Mouse (Mus musculus): ENCODE data around the gene Glra3. TPM values are rescaled to one million over a fixed set of nuclear protein-coding genes. Genes with fewer than 3 reads are reported as not detected.

Gene Glra3
- polyA plus RNA-seq, 1 experiment: 0.56 TPM

GRCm38 (mm10) chr8:56129357-56129756 lies 189.1 kb downstream of the Glra3 start:
- peak; percentile 6 for DNase-seq (ENCODE audit: low read depth)
- TF ChIP-seq CTCF (IDR thresholded peaks at IDR 0.05; ENCODE audit: borderline replicate concordance, extremely low read depth, insufficient read depth, insufficient read length) (no peak), POLR2A (IDR thresholded peaks at IDR 0.05; ENCODE audit: borderline replicate concordance, extremely low read depth, insufficient read depth, insufficient read length, poor library complexity, severe bottlenecking) (no peak)

- no peak for TF ChIP-seq CTCF (IDR thresholded peaks at IDR 0.05; ENCODE audit: borderline replicate concordance, extremely low read depth, insufficient read depth, insufficient read length)
- TF ChIP-seq POLR2A (IDR thresholded peaks at IDR 0.05; ENCODE audit: borderline replicate concordance, extremely low read depth, insufficient read depth, insufficient read length, poor library complexity, severe bottlenecking): no peak
Observed at GRCm38 (mm10) chr8:56150697-56151096, 210.4 kb downstream of the Glra3 start.

GRCm38 (mm10) chr8:56151574-56151973 lies 211.3 kb downstream of the Glra3 start:
- peak; percentile 41 for DNase-seq (ENCODE audit: low read depth)
- TF ChIP-seq CTCF (IDR thresholded peaks at IDR 0.05; ENCODE audit: borderline replicate concordance, extremely low read depth, insufficient read depth, insufficient read length) (no peak), POLR2A (IDR thresholded peaks at IDR 0.05; ENCODE audit: borderline replicate concordance, extremely low read depth, insufficient read depth, insufficient read length, poor library complexity, severe bottlenecking) (no peak)

More at GRCm38 (mm10) chr8:56150697-56151096, 210.4 kb downstream of the Glra3 start:
- DNase-seq (ENCODE audit: low read depth): no peak

GRCm38 (mm10) chr8:56158966-56159365 lies 218.7 kb downstream of the Glra3 start:
- TF ChIP-seq CTCF (IDR thresholded peaks at IDR 0.05; ENCODE audit: borderline replicate concordance, extremely low read depth, insufficient read depth, insufficient read length) (no peak), POLR2A (IDR thresholded peaks at IDR 0.05; ENCODE audit: borderline replicate concordance, extremely low read depth, insufficient read depth, insufficient read length, poor library complexity, severe bottlenecking) (no peak)
- DNase-seq (ENCODE audit: low read depth): no peak

Other genes with a start within 250 kb of the Glra3 start
- not detected in 2 replicates for gene Adam29, start 33.5 kb upstream of the Glra3 start, polyA plus RNA-seq (2012; rRNA removed)